Mouse (Mus musculus) thymus, adult 18-20 months (tissue): ENCODE results near the gene Qsox2.

Experiments used
- DNase-seq, 2 experiments: peaks; one replicate each; pipeline ENCODE4 v3.0.0; 2022; ENCODE audit warnings: mixed read lengths in 2 of 2

Qsox2 gene

GRCm38 (mm10) chr2:26237290-26237782 lies at the start of gene Qsox2:
TSS of gene Qsox2 (minus strand) at chr2:26237525.
- peak; percentile 72 to 76 for DNase-seq

GRCm38 (mm10) chr2:26286391-26286790 lies 49.1 kb upstream of the Qsox2 start:
- no peak for DNase-seq

GRCm38 (mm10) chr2:26285804-26286203 lies 48.5 kb upstream of the Qsox2 start:
- DNase-seq = no peak

GRCm38 (mm10) chr2:26280594-26280993 lies 43.3 kb upstream of the Qsox2 start:
- DNase-seq = no peak

- DNase-seq = no peak
These were observed 42.4 kb upstream of the Qsox2 start for GRCm38 (mm10) chr2:26279712-26280111.

GRCm38 (mm10) chr2:26273611-26274010 lies 36.3 kb upstream of the Qsox2 start:
- peak in 1 of 2 experiments; percentile 11 for DNase-seq

GRCm38 (mm10) chr2:26268216-26268615 lies 30.9 kb upstream of the Qsox2 start:
- no peak for DNase-seq

GRCm38 (mm10) chr2:26266066-26266742 lies 28.9 kb upstream of the Qsox2 start:
- DNase-seq = no peak

- DNase-seq = no peak
These were observed 27.8 kb upstream of the Qsox2 start for GRCm38 (mm10) chr2:26265095-26265494.

GRCm38 (mm10) chr2:26264646-26265045 lies 27.3 kb upstream of the Qsox2 start:
- DNase-seq = no peak

GRCm38 (mm10) chr2:26257315-26258096 lies 20.2 kb upstream of the Qsox2 start:
- no peak for DNase-seq

GRCm38 (mm10) chr2:26254816-26255215 lies 17.5 kb upstream of the Qsox2 start:
- no peak for DNase-seq

GRCm38 (mm10) chr2:26252514-26253206 lies 15.3 kb upstream of the Qsox2 start:
- DNase-seq = no peak

- DNase-seq = no peak
These were observed 10.2 kb upstream of the Qsox2 start for GRCm38 (mm10) chr2:26247531-26247930.

GRCm38 (mm10) chr2:26240841-26241240 lies 3.5 kb upstream of the Qsox2 start:
- DNase-seq = no peak

- DNase-seq = no peak
These were observed 3.0 kb upstream of the Qsox2 start for GRCm38 (mm10) chr2:26240330-26240729.

GRCm38 (mm10) chr2:26236681-26237289 lies 540 bp downstream of the Qsox2 start:
- no peak for DNase-seq

- DNase-seq = no peak
These were observed 2.6 kb downstream of the Qsox2 start for GRCm38 (mm10) chr2:26234771-26235170.

GRCm38 (mm10) chr2:26234253-26234652 lies 3.1 kb downstream of the Qsox2 start:
- DNase-seq = no peak

- DNase-seq = no peak
These were observed 6.0 kb downstream of the Qsox2 start for GRCm38 (mm10) chr2:26231366-26231765.

GRCm38 (mm10) chr2:26230253-26230652 lies 7.1 kb downstream of the Qsox2 start:
- no peak for DNase-seq

GRCm38 (mm10) chr2:26227788-26228187 lies 9.5 kb downstream of the Qsox2 start:
- peak in 1 of 2 experiments; percentile 30 for DNase-seq

GRCm38 (mm10) chr2:26225242-26225641 lies 12.1 kb downstream of the Qsox2 start:
- DNase-seq = peak in 1 of 2 experiments; percentile 38
